Mouse (Mus musculus): ENCODE measurements around the gene Gm5741.
"Not testable (repeated sequence)": the region's sequence is repeated elsewhere in the genome, so short reads cannot be mapped to it uniquely, and the experiment has no call there.

The Gm5741 gene

DNA sequence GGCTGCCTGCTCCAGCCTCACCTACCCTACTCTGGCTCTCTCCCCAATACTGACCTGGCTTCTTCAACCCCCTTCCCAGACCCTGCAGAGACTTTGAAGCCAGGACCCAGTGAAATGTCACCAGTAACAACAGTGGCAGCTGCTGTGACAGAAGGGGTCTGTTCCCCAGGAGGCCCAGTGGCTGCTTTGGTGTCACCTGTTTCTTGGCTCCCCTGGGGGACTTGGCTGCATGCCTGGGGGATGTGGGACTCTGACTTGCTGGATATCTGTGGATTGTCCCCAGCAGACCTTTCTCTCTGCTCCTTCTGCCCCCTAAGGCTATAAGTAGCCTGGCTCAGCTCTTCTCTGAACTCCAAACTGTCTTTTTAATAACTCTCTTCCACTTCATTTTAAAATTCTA is at the start of gene Gm5741:
Gene Gm5741, minus strand, starts transcription at position 1 of the 400 bp plus-strand sequence.
- no peak for DNase-seq (ENCODE audit: low spot score)

- DNase-seq (ENCODE audit: low spot score) = no peak
Observed at GRCm38 (mm10) chr8:85116984-85117383, 49.2 kb upstream of the Gm5741 start.

- no peak for DNase-seq (ENCODE audit: low spot score)
Observed at GRCm38 (mm10) chr8:85115501-85115900, 47.7 kb upstream of the Gm5741 start.

- no peak for DNase-seq (ENCODE audit: low spot score)
Observed at GRCm38 (mm10) chr8:85113241-85113640, 45.5 kb upstream of the Gm5741 start.

DNA sequence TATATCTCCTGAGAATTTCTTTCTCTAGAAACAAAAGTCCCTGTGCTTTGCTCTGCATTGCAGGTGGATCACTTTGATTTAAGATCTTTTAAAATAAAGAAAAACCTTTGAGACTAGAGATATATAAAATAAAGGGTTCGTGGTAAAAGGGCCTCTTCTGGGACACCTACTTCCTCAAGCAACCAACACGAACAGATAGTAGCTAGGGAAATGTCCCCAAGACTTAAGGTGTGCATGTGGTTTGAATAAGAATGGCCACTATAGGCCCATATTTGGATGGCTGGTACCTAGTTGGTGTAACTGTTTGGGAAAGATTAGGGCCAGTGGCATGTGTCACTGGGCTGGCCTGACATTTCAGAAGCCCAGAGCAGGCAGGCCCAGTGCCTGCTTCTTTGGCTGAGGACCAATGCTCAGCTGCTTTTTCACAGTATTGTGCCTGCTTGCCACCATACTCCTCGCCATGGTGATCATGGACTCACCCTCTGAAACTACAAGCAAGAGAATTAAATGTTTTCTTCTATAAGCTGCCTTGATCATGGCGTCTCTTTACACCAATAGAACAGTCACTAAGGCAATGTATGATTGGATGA is 32.4 kb upstream of the Gm5741 start:
- no peak for DNase-seq (ENCODE audit: low spot score)

GRCm38 (mm10) chr8:85096850-85097249 is 29.1 kb upstream of the Gm5741 start:
- no peak for DNase-seq (ENCODE audit: low spot score)

DNA sequence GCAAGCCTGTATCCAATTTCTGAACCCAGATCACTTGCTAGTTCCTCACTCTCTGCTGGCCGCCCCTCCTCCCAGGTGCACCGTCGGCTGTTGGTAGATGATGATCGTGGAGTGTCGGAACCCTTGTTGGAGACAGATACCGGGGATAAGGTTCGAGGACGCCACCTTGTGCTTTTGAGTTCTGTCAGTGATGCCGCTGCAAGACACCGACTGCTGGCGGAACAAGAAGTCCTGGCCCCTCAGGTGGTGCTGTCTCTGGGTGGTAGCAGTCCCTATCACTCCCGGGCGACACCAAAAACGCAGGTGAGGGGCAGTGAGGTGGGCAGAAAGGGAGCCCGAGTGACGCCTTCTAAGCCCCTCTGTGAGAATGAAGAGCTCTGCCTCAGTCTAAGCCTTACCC is 28.4 kb upstream of the Gm5741 start:
- DNase-seq (ENCODE audit: low spot score) = no peak

- no peak for DNase-seq (ENCODE audit: low spot score)
Observed at GRCm38 (mm10) chr8:85095566-85095965, 27.8 kb upstream of the Gm5741 start.

GRCm38 (mm10) chr8:85095051-85095450 is 27.3 kb upstream of the Gm5741 start:
- DNase-seq (ENCODE audit: low spot score) = no peak

DNA sequence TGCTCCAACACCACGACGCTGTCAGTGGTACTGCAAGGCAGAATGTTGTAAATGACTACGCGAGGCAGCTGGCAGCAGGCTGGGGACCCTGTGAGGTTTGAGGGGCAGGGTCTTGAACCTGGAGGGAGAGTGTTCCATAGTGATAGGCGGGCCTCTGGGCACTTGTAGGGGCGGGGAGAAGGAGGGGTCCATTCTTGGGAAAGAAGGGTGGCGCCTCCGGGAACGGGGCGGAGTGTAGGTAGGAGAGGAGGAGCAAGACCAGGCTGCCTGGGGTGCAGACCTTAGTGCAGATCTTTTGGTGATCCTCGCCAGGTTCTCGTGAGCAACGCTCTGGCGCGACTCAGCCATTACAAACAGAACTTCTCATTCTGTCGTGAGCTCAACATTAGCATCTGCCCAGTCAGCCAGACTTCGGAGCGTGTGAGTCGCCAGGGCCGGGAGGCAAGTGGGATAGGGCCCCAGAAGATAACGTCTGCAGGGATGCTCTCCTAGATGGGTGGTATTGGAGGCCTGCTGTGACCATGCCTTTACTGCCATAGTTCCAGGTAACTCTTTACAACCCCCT is 23.8 kb upstream of the Gm5741 start:
- DNase-seq (ENCODE audit: low spot score) = peak; percentile 49

GRCm38 (mm10) chr8:85090856-85091255 is 23.1 kb upstream of the Gm5741 start:
- DNase-seq (ENCODE audit: low spot score) = peak; percentile 33

DNA sequence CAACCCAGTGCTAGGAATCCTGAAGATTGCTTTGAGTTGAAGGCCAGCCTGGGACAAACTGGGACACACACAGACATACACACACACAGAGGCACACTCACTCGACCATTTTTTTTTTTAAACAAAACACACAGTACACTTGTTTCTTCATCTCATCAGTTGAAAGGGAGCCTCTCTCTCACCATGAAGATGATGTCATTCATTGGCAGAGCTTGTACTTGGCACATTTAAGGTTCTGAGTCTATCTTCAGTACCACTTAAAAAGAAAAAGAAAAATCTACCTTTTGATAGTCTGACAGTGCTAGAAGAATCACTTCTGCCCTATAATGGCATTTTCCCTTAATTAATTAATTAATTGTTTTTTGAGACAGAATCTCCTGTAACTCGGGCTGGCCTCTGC is 21.0 kb upstream of the Gm5741 start:
- DNase-seq (ENCODE audit: low spot score) = no peak

DNA sequence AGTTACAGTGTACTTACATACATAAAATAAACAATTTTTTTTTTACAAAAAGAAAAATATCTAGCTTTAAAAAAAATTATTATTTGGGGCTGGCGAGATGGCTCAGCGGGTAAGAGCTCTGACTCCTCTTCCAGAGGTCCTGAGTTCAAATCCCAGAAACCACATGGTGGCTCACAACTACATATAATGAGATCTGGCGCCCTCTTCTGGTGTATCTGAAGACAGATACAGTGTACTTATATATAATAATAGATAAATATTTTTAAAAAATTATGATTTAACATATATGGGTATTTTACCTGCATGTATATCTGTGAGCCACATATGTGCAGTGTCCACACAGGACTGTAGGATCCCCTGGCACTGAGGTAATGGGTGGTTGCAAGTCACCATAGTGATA is 18.5 kb upstream of the Gm5741 start:
- DNase-seq (ENCODE audit: low spot score) = no peak

GRCm38 (mm10) chr8:85084633-85085032 is 16.9 kb upstream of the Gm5741 start:
- DNase-seq (ENCODE audit: low spot score) = no peak

DNA sequence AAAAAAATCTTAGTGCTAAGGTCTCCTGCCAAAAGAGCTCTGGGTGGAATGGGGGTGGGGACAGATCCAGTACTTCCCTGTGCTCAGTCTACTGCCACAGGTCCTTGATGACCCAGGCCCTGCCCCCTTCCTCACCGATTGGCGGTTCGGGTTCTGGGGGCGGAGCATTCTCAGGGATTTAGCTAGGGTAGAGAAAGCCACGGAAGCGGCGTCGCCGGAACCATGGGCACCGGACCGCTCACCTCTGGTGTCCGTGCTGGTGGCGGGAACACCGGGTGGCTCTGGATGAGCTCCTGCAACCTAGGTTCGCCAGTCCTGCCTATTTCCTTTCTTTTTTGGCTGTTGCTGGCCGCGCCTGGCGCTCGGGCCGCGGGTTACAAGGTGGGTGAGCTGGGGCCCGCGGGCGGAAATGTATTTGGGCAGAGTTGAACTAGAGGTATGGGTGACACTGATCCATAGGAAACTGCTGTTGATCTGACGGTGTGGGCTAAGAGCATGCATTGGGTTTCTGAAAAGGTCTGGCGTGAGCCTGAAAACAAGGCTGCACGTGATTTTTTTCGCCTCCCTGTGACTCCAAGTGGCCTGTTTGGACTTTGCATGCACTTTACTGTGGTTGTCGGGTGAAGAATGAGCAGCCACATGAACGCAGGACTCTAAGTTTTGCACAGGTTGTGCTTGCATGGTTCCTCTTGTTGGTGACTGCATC is 15.5 kb upstream of the Gm5741 start, which contains the start of gene Man2b1:
Gene Man2b1, plus strand, starts transcription at position 163 of the 706 bp plus-strand sequence.
- peak; percentile 91 for DNase-seq (ENCODE audit: low spot score)

DNA sequence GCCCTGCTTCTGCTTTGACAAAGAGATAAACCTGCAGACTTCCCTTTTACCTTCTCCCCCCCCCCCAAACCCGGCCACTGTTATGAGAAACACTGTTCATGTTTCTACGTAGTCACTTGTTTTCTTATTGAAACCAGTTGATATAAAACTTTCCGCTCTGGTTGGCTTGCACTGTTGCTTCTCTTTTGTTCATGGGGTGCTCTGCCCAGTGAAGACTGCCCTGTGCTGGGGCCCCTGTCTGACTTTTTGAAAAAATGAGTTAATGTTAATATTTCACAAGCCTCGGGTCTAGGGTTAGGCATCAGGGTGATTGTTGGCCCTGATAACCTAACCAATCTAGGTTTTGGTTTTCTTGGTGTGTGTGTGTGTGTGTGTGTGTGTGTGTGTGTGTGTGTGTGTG is 14.4 kb upstream of the Gm5741 start:
- not testable (repeated sequence) for DNase-seq (ENCODE audit: low spot score)

DNA sequence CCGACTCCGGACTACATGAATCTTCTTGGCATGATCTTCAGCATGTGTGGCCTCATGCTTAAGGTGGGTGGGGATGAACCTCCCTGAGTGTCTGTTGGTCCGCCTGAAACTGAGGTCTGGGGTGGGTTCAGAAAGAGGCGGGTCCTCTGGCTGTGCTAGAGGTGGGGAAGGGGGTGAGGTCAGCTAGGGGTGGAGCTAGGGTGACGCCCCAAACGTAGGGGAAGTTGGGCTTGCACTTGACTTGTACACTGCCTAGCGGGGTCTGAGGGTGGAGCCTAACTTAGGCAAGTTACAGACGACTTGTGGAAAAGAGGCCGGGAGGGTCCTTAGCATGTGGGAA is 13.4 kb upstream of the Gm5741 start, which contains the start of gene Wdr83:
Gene Wdr83, minus strand, starts transcription at position 91 of the 340 bp plus-strand sequence.
- DNase-seq (ENCODE audit: low spot score) = no peak

DNA sequence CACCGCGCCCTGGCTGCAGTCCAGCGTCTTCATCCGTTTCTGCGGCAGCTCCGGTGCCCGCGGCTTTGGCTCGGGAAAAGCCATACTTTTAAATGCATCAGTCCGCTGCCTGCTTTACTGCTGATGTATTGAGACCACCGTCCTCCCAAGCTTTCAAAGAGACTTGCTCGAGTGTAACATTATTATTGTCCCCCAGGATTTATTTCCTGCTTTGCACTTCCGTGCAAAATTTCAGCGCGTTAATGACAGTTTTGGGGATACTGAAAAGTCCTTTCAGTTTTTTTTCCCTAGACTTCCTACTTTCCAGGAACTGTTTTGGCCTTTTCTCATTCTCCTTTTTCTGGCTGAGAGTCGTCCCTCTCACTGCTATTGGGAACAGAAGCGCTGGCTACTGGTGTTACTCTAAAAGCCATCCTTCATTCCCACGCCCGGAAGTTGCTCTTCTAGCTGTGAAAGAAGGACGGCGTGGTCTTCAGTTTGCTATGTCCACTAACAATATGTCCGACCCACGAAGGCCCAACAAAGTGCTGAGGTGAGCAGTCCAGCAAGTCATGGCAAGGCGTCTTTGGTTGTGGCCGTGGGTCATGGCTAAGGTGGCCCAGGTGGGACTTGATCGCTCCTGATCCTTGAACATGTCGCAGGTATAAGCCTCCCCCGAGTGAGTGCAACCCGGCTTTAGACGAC is 12.9 kb upstream of the Gm5741 start, which contains the start of gene Wdr83os:
Gene Wdr83os, plus strand, starts transcription at position 209 of the 684 bp plus-strand sequence.
- DNase-seq (ENCODE audit: low spot score) = peak; percentile 77

DNA sequence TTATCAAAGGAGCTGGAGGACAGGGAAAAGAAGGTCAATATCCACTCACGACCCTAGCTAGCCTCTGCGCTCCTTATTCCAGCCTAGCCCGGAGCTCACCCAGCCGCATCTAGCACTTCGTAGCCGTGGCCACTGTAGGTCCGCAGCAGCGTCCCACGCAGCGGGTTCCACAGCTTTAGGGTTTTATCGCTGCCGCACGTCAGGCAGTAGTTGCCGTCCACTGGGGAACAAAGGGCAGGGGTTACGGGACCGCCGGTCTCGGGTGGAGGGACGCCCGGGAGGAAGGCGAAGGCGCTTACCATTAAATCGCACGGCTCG is 12.4 kb upstream of the Gm5741 start:
- no peak for DNase-seq (ENCODE audit: low spot score)

- DNase-seq (ENCODE audit: low spot score) = peak; percentile 79
Observed at GRCm38 (mm10) chr8:85076993-85077392, 9.2 kb upstream of the Gm5741 start.

GRCm38 (mm10) chr8:85076001-85076400 is 8.2 kb upstream of the Gm5741 start:
- DNase-seq (ENCODE audit: low spot score) = peak; percentile 79

- DNase-seq (ENCODE audit: low spot score) = no peak
Observed at GRCm38 (mm10) chr8:85074617-85075016, 6.8 kb upstream of the Gm5741 start.

DNA sequence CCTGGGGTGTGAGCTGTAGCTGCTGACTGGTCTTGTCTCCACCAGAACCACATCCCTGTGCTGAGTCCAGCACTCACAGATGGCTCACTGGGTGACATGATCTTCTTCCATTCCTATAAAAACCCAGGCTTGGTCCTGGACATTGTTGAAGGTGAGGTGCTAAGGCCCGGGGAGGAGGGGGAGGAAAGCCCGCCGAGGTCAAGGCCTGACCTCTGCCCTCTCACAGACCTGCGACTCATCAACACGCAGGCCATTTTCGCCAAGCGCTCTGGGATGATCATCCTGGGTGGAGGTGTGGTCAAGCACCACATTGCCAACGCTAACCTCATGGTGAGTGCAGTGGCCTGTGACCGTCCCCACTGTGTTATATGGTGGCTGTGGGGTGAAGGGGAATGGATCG is 6.4 kb upstream of the Gm5741 start:
- no peak for DNase-seq (ENCODE audit: low spot score)

Data from testis, postnatal 10 days (tissue).